Mouse (Mus musculus): Measurements from ENCODE around the gene Actr8. TPM values are rescaled to one million over a fixed set of nuclear protein-coding genes. Genes with fewer than 3 reads are reported as not detected.

The Actr8 gene
- polyA plus RNA-seq, 2 experiments: 47.7 to 60.6 TPM

DNA sequence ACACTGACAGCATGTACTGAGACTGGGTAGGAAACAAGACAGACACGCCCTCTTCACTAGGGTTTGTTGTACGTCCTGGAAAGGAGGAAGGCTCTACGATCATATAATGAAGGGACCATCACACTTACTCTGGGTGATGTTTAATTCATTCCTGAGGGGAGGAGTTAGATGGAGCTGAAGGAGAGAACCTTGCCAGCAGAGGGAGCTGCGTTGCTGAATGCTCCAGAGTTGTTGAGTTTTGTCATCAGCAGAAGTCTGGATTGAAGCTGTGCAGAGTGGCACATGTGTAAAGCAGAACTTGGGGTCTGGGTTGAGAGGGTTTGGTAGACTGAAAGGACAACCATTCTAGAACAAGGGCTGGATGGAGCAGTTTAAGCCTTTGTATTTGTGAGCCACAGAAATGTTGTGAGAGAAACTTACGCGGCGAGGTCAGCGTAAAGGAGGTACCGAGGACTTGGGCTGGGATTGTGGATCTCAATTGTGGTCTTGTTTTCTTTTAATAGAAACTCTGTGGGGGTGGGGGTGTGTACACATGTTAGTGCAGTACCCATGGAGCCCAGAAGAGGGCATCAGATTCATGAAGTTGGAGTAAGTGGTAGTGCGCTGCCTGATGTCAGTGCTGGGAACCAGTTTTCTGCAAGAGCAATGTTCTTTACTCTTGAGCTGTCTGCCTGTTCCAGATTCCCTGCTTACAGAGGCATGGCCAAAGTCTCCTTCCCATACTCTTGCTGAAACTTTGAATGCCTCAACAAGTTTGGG lies 2.5 kb downstream of the Actr8 start:
- Histone ChIP-seq H3K9ac (ENCODE audit: low read depth, low read length, severe bottlenecking) (no peak overlapping the region), H3K4me3 (replicated peaks; ENCODE audit: low read length) (no peak overlapping the region), H3K27me3 (ENCODE audit: control insufficient read depth, insufficient read depth, low read length) (no peaks in the 10 kb centered on the region), H3K27ac (replicated peaks; ENCODE audit: low read depth, low read length) (no peak overlapping the region), H3K4me1 (ENCODE audit: control insufficient read depth, insufficient read depth, low read length) (peaks cover 8% of the 10 kb centered on the region), H3K36me3 (ENCODE audit: control insufficient read depth, insufficient read depth, low read length) (peaks cover 60% of the 10 kb centered on the region), H3K4me2 (replicated peaks; ENCODE audit: low read depth, low read length, severe bottlenecking) (no peak overlapping the region), H3K9me3 (ENCODE audit: control insufficient read depth, low read length) (no peaks in the 10 kb centered on the region)
- no peak for TF ChIP-seq POLR2A (IDR thresholded peaks at IDR 0.05; ENCODE audit: borderline replicate concordance, extremely low read depth, insufficient read depth, insufficient read length)
- DNase-seq (ENCODE audit: low spot score) (peak; percentile 34), ATAC-seq (ENCODE audit: low FRiP score, low read depth) (no peak)
- 97% methylated on average over 10 of the region's 10 CpGs for WGBS

DNA sequence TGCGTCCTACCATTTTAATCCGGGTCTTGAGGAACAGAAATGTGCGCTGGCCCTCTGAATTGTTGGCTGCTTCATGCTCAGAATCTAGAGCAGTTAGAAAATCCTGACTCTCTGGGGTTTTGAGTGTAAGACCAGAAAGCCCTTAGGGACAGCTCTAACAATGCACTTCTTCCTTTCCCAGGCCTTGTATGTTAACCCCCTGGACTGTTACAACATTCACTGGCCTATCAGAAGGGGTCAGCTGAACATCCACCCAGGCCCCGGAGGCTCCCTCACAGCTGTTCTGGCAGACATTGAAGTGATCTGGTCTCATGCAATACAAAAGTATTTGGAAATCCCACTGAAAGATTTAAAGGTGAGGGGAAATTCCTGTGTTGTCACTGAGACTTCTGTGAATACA lies 8.0 kb downstream of the Actr8 start:
- Histone ChIP-seq H3K36me3 (ENCODE audit: control insufficient read depth, insufficient read depth, low read length) (peaks cover 100% of the 10 kb centered on the region), H3K4me2 (replicated peaks; ENCODE audit: low read depth, low read length, severe bottlenecking) (no peak overlapping the region), H3K27ac (replicated peaks; ENCODE audit: low read depth, low read length) (no peak overlapping the region), H3K9me3 (ENCODE audit: control insufficient read depth, low read length) (no peaks in the 10 kb centered on the region), H3K9ac (ENCODE audit: low read depth, low read length, severe bottlenecking) (no peak overlapping the region), H3K27me3 (ENCODE audit: control insufficient read depth, insufficient read depth, low read length) (no peaks in the 10 kb centered on the region), H3K4me3 (replicated peaks; ENCODE audit: low read length) (no peak overlapping the region), H3K4me1 (ENCODE audit: control insufficient read depth, insufficient read depth, low read length) (no peaks in the 10 kb centered on the region)
- ATAC-seq (ENCODE audit: low FRiP score, low read depth) (no peak), DNase-seq (ENCODE audit: low spot score) (no peak)
- no peak for TF ChIP-seq POLR2A (IDR thresholded peaks at IDR 0.05; ENCODE audit: borderline replicate concordance, extremely low read depth, insufficient read depth, insufficient read length)
- WGBS: 89% methylated on average over 4 of the region's 4 CpGs

DNA sequence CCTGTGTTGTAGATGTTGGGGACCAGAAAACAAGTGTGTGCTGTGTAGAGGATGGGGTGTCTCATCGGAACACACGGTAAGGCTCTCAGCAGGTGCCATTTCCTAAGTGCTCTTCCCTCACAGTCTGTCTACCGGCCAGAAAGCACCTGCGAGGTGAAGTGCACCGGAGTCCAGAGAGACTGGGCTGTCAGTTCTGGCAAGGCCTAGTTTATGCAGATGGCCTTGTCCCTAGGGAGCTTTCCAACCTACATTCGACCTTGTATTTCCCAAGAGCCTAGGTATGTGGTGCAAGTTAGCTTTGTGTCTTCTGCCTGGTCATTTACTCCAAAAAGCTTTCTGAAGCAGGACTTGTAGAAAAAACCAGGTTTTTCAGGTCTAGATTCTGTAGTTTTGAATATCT lies 9.1 kb downstream of the Actr8 start:
- H3K27ac ChIP-seq (replicated peaks; ENCODE audit: low read depth, low read length): no peak overlapping the region
- no peak overlapping the region for H3K9ac ChIP-seq (ENCODE audit: low read depth, low read length, severe bottlenecking)
- H3K4me1 ChIP-seq (ENCODE audit: control insufficient read depth, insufficient read depth, low read length): no peaks in the 10 kb centered on the region
- no peaks in the 10 kb centered on the region for H3K27me3 ChIP-seq (ENCODE audit: control insufficient read depth, insufficient read depth, low read length)
- ATAC-seq (ENCODE audit: low FRiP score, low read depth) (no peak), DNase-seq (ENCODE audit: low spot score) (no peak)
- H3K9me3 ChIP-seq (ENCODE audit: control insufficient read depth, low read length): no peaks in the 10 kb centered on the region
- WGBS: 83% methylated on average over 6 of the region's 6 CpGs
- no peak overlapping the region for H3K4me2 ChIP-seq (replicated peaks; ENCODE audit: low read depth, low read length, severe bottlenecking)
- peaks cover 100% of the 10 kb centered on the region for H3K36me3 ChIP-seq (ENCODE audit: control insufficient read depth, insufficient read depth, low read length)
- no peak overlapping the region for H3K4me3 ChIP-seq (replicated peaks; ENCODE audit: low read length)
- no peak for TF ChIP-seq POLR2A (IDR thresholded peaks at IDR 0.05; ENCODE audit: borderline replicate concordance, extremely low read depth, insufficient read depth, insufficient read length)

DNA sequence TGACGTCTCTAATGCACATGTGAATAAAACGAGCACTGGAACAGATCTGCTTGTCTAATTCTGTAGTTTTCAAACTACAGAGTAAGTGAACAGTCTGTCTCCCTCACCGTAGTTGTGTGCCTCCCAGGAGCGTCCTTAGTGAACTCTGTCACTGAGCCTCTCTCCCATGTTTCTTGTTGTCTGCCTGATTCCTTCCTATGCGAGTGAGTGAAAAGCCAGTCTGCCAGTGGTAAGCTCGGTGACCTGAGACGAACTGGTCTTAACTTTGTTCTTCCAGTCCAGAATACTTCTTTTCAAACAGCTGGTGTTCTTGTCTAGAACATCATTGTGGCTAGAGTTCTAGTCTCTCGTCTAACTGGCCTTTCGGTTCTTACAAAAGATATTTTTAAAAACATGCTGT lies 9.6 kb downstream of the Actr8 start:
- Histone ChIP-seq H3K9me3 (ENCODE audit: control insufficient read depth, low read length) (no peaks in the 10 kb centered on the region), H3K4me2 (replicated peaks; ENCODE audit: low read depth, low read length, severe bottlenecking) (no peak overlapping the region), H3K9ac (ENCODE audit: low read depth, low read length, severe bottlenecking) (no peak overlapping the region), H3K27ac (replicated peaks; ENCODE audit: low read depth, low read length) (no peak overlapping the region), H3K4me1 (ENCODE audit: control insufficient read depth, insufficient read depth, low read length) (no peaks in the 10 kb centered on the region), H3K36me3 (ENCODE audit: control insufficient read depth, insufficient read depth, low read length) (peaks cover 100% of the 10 kb centered on the region), H3K4me3 (replicated peaks; ENCODE audit: low read length) (no peak overlapping the region), H3K27me3 (ENCODE audit: control insufficient read depth, insufficient read depth, low read length) (no peaks in the 10 kb centered on the region)
- ATAC-seq (ENCODE audit: low FRiP score, low read depth) (no peak), DNase-seq (ENCODE audit: low spot score) (no peak)
- WGBS: 90% methylated on average over 9 of the region's 9 CpGs
- no peak for TF ChIP-seq POLR2A (IDR thresholded peaks at IDR 0.05; ENCODE audit: borderline replicate concordance, extremely low read depth, insufficient read depth, insufficient read length)

DNA sequence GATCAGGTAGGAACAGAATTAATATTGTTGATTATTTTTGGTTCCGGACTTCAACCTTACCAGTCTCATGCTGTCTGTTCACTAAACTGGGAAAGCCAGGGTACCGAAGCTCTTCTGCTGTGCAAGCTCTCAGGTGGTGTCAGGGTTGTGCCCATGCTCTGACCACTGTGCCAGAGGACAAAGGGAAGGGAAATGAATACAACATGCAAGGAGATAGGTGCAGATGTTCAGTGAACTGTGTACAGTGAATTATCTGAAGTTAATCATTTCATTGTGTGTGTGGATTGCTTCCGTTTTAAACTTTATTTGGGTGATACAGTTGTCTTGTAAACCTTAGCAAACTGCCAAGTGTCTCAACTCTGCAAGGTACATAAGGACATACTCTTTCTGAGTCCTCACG lies 10.2 kb downstream of the Actr8 start:
- Histone ChIP-seq H3K27ac (replicated peaks; ENCODE audit: low read depth, low read length) (no peak overlapping the region), H3K9ac (ENCODE audit: low read depth, low read length, severe bottlenecking) (no peak overlapping the region), H3K4me3 (replicated peaks; ENCODE audit: low read length) (no peak overlapping the region), H3K27me3 (ENCODE audit: control insufficient read depth, insufficient read depth, low read length) (no peaks in the 10 kb centered on the region), H3K36me3 (ENCODE audit: control insufficient read depth, insufficient read depth, low read length) (peaks cover 100% of the 10 kb centered on the region), H3K4me2 (replicated peaks; ENCODE audit: low read depth, low read length, severe bottlenecking) (no peak overlapping the region), H3K4me1 (ENCODE audit: control insufficient read depth, insufficient read depth, low read length) (no peaks in the 10 kb centered on the region), H3K9me3 (ENCODE audit: control insufficient read depth, low read length) (no peaks in the 10 kb centered on the region)
- no peak for TF ChIP-seq POLR2A (IDR thresholded peaks at IDR 0.05; ENCODE audit: borderline replicate concordance, extremely low read depth, insufficient read depth, insufficient read length)
- 95% methylated on average over 4 of the region's 4 CpGs for WGBS
- ATAC-seq (ENCODE audit: low FRiP score, low read depth): no peak
- DNase-seq (ENCODE audit: low spot score): no peak

All from limb, embryonic 14.5 days (tissue).